Mouse (Mus musculus) heart, adult 2 months (tissue): ENCODE data around the gene Tmem39a.

Experiments
- CTCF ChIP-seq: fragments of 200-600 bp; IDR thresholded peaks from 2 replicates; pipeline ENCODE4 v1.8.1; 2022; ENCODE audit warnings: antibody characterized with exemption, mild to moderate bottlenecking, moderate library complexity
- EP300 ChIP-seq: fragments of 200-500 bp; IDR thresholded peaks from 2 replicates; pipeline ENCODE4 v1.6.1; 2011; ENCODE audit warnings: low read depth, low read length, control low read depth; ENCODE audit not compliant: insufficient read depth
- POLR2A ChIP-seq: fragments of 200-500 bp; IDR thresholded peaks from 2 replicates; pipeline ENCODE4 v1.6.1; 2011; ENCODE audit warnings: mild to moderate bottlenecking, low read depth, low read length, control low read depth; ENCODE audit not compliant: insufficient read depth

DNA sequence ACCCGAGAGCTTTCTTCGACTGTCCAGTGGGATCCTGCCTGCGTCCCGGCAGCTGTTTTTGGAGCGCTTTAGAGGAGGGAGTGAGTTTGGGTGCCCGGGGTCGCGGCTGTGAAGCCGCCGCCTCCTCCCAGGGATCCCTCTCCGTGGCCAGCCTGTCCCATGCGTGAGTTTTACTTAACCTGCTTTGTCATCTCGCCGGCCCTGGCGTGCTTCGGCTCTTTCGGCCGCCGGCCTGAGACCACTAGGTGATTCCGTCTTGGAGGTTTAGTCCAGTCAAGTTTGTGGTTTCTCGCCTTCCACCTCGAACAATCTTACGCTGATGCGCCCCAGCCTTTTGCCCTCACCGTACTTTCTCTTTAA, 4.5 kb downstream of the Tmem39a start:
- TF ChIP-seq POLR2A (no peak), CTCF (no peak), EP300 (no peak)
